ENCODE assay signal across 9 mouse cellular contexts in the genomic region with DNA sequence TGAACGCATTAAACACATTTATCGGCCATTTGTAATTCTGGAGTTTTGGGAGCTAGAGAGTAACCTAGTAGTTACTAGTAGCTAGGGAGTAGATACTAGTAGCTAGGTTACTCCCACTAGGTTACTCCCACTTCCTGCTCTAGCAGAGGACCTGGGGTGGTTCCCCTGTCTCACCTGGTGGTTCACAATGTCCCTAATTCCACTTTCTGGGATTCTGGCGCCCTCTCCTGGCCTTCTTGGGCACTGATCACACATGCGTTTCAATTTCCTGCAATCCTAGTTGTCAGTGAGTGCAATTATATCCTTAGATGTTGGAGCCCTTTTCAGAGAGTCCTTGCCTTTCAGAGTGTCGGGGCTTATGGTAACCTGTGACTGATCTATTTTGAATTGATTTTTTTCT. TPM values are rescaled to one million over a fixed set of nuclear protein-coding genes. Genes with fewer than 3 reads are reported as not detected.
DNase-seq lines count a peak whose midpoint lies in the region; ATAC-seq and TF ChIP-seq lines count a peak whose summit lies in the region.
"Had no signal": no experiment of that assay in that cellular context is flagged by ENCODE, and none has a peak within 500 bp of the region (broad histone marks: within the 10 kb centered on the region; RNA-seq: fewer than 3 reads in every experiment).

No protein-coding gene starts in this region.

- no peak overlapping the region for H3K9ac ChIP-seq in forebrain, embryonic 14.5 days (ENCODE audit: low read length)
- H3K9ac ChIP-seq in forebrain, embryonic 13.5 days = no peak overlapping the region
- H3K9ac ChIP-seq in kidney, postnatal 0 days (ENCODE audit: low read depth, low read length) = no peak overlapping the region
- no peak overlapping the region for H3K9ac ChIP-seq in lung, embryonic 14.5 days
- no peak overlapping the region for H3K9ac ChIP-seq in stomach, postnatal 0 days (ENCODE audit: low read length)

- TF ChIP-seq CTCF in kidney, postnatal 0 days (IDR thresholded peaks at IDR 0.05; ENCODE audit: low read depth) = peak; percentile 83
- TF ChIP-seq CTCF in lung, embryonic 14.5 days (IDR thresholded peaks at IDR 0.05; ENCODE audit: low read depth) = peak; percentile 78
- peak; percentile 85 for TF ChIP-seq CTCF in stomach, postnatal 0 days (IDR thresholded peaks at IDR 0.05; ENCODE audit: low read depth)

- 0 out of 2 replicates have a peak, but pooled peaks cover 3% of the 10 kb centered on the region for H3K4me1 ChIP-seq in forebrain, embryonic 14.5 days (ENCODE audit: control insufficient read depth, insufficient read depth, low read length)
- peaks cover 16% of the 10 kb centered on the region for H3K4me1 ChIP-seq in forebrain, embryonic 13.5 days
- H3K4me1 ChIP-seq in kidney, postnatal 0 days (replicated peaks; ENCODE audit: insufficient read depth, low read length) = peaks cover 15% of the 10 kb centered on the region; the same call in 1 of the 2 replicates
- H3K4me1 ChIP-seq in lung, embryonic 14.5 days (ENCODE audit: insufficient read depth) = no peaks in the 10 kb centered on the region
- H3K4me1 ChIP-seq in stomach, postnatal 0 days (replicated peaks; ENCODE audit: control insufficient read depth, insufficient read depth) = peaks cover 4% of the 10 kb centered on the region

- peaks cover 8% of the 10 kb centered on the region; the same call in 1 of the 2 replicates for H3K9me3 ChIP-seq in forebrain, embryonic 14.5 days (replicated peaks; ENCODE audit: control insufficient read depth, low read length)
- H3K9me3 ChIP-seq in forebrain, embryonic 13.5 days (replicated peaks) = no peaks in the 10 kb centered on the region
- 0 out of 2 replicates have a peak, but pooled peaks cover 7% of the 10 kb centered on the region for H3K9me3 ChIP-seq in kidney, postnatal 0 days (replicated peaks; ENCODE audit: low read length)
- H3K9me3 ChIP-seq in lung, embryonic 14.5 days (ENCODE audit: low read depth, low read length) = peaks cover 11% of the 10 kb centered on the region; the same call in 1 of the 2 replicates
- no peaks in the 10 kb centered on the region for H3K9me3 ChIP-seq in stomach, postnatal 0 days (ENCODE audit: control insufficient read depth, low read length)

- WGBS in forebrain, embryonic 14.5 days = 32% methylated on average over 5 of the region's 5 CpGs
- WGBS in forebrain, embryonic 13.5 days = 34% methylated on average over 5 of the region's 5 CpGs
- WGBS in kidney, postnatal 0 days = 36% methylated on average over 5 of the region's 5 CpGs
- WGBS in lung, embryonic 14.5 days = 36% methylated on average over 5 of the region's 5 CpGs
- WGBS in stomach, postnatal 0 days = 33% methylated on average over 5 of the region's 5 CpGs

- no peak for TF ChIP-seq EP300 in stomach, postnatal 0 days (optimal IDR thresholded peaks at IDR 0.05)

- H3K27me3 ChIP-seq in forebrain, embryonic 14.5 days (replicated peaks; ENCODE audit: control insufficient read depth, insufficient read depth, low read length) = peaks cover 41% of the 10 kb centered on the region
- H3K27me3 ChIP-seq in forebrain, embryonic 13.5 days = peaks cover 62% of the 10 kb centered on the region
- peaks cover 38% of the 10 kb centered on the region for H3K27me3 ChIP-seq in kidney, postnatal 0 days (ENCODE audit: insufficient read depth, low read length)
- H3K27me3 ChIP-seq in lung, embryonic 14.5 days (ENCODE audit: insufficient read depth, low read length) = peaks cover 52% of the 10 kb centered on the region
- peaks cover 13% of the 10 kb centered on the region; the same call in 1 of the 2 replicates for H3K27me3 ChIP-seq in stomach, postnatal 0 days (ENCODE audit: control insufficient read depth, insufficient read depth, low read length)

- DNase-seq in forebrain, embryonic 14.5 days (ENCODE audit: low spot score) = peak; percentile 46
- DNase-seq in spleen, postnatal 4 days (ENCODE audit: low spot score in 2 of 2) = peak; percentile 24 to 72
- DNase-seq in spleen, postnatal 36 days (ENCODE audit: low spot score in 2 of 2) = no peak
- DNase-seq in cerebellum, postnatal 4 days (ENCODE audit: low spot score in 2 of 2) = peak; percentile 35 to 63
- peak; percentile 59 for DNase-seq in kidney, postnatal 0 days (ENCODE audit: low spot score)
- DNase-seq in lung, embryonic 14.5 days = peak; percentile 74
- peak; percentile 76 for DNase-seq in stomach, postnatal 0 days (ENCODE audit: low spot score)

- H3K27ac ChIP-seq in forebrain, embryonic 14.5 days (ENCODE audit: low read depth, low read length) = no peak overlapping the region
- no peak overlapping the region for H3K27ac ChIP-seq in forebrain, embryonic 13.5 days
- no peak overlapping the region for H3K27ac ChIP-seq in kidney, postnatal 0 days
- H3K27ac ChIP-seq in lung, embryonic 14.5 days (ENCODE audit: low read depth) = no peak overlapping the region
- no peak overlapping the region for H3K27ac ChIP-seq in stomach, postnatal 0 days (replicated peaks)

- no peaks in the 10 kb centered on the region for H3K36me3 ChIP-seq in forebrain, embryonic 14.5 days (ENCODE audit: control insufficient read depth, insufficient read depth, low read length)
- no peaks in the 10 kb centered on the region for H3K36me3 ChIP-seq in forebrain, embryonic 13.5 days (ENCODE audit: poor library complexity, severe bottlenecking)
- H3K36me3 ChIP-seq in kidney, postnatal 0 days (ENCODE audit: insufficient read depth, low read length) = no peaks in the 10 kb centered on the region
- no peaks in the 10 kb centered on the region for H3K36me3 ChIP-seq in lung, embryonic 14.5 days (ENCODE audit: insufficient read depth)
- no peaks in the 10 kb centered on the region for H3K36me3 ChIP-seq in stomach, postnatal 0 days (ENCODE audit: control insufficient read depth, insufficient read depth, low read length)
- H3K36me3 ChIP-seq: G1E had no signal

- H3K4me2 ChIP-seq in forebrain, embryonic 14.5 days (ENCODE audit: low read length) = no peak overlapping the region
- no peak overlapping the region for H3K4me2 ChIP-seq in forebrain, embryonic 13.5 days
- H3K4me2 ChIP-seq in kidney, postnatal 0 days (ENCODE audit: low read length) = no peak overlapping the region
- H3K4me2 ChIP-seq in lung, embryonic 14.5 days = no peak overlapping the region
- H3K4me2 ChIP-seq in stomach, postnatal 0 days (replicated peaks; ENCODE audit: low read depth) = no peak overlapping the region

- H3K4me3 ChIP-seq in forebrain, embryonic 14.5 days (ENCODE audit: low read depth, low read length) = no peak overlapping the region
- no peak overlapping the region for H3K4me3 ChIP-seq in forebrain, embryonic 13.5 days
- no peak overlapping the region for H3K4me3 ChIP-seq in kidney, postnatal 0 days (replicated peaks; ENCODE audit: low read depth, low read length)
- no peak overlapping the region for H3K4me3 ChIP-seq in lung, embryonic 14.5 days (ENCODE audit: low read depth, low read length)
- no peak overlapping the region for H3K4me3 ChIP-seq in stomach, postnatal 0 days (ENCODE audit: low read depth, low read length)

- no peak for ATAC-seq in forebrain, embryonic 14.5 days
- no peak for ATAC-seq in forebrain, embryonic 13.5 days
- ATAC-seq in kidney, postnatal 0 days (replicated peaks; ENCODE audit: low FRiP score, low read depth) = no peak
- ATAC-seq in lung, embryonic 14.5 days (ENCODE audit: insufficient read depth) = no peak
- peak; percentile 54; the same call in 1 of the 2 replicates for ATAC-seq in stomach, postnatal 0 days (ENCODE audit: low FRiP score, low TSS enrichment)

RNA-seq across cellular contexts. Expression of gene Trank1, which starts 2.7 kb away (rescaled TPM):
- 5.9 and 8.5 TPM in 2 replicates for polyA plus RNA-seq in forebrain, embryonic 14.5 days (2014; fragmentation: Nextera tagmentation; extraction: Ambion mirVana)
- polyA plus RNA-seq in forebrain, embryonic 13.5 days (2015; fragmentation: Nextera tagmentation; extraction: Ambion mirVana) = 3.4 and 5.4 TPM in 2 replicates
- polyA plus RNA-seq in kidney, postnatal 0 days (2015; fragmentation: Nextera tagmentation; extraction: Ambion mirVana) = 0.61 and 1.0 TPM in 2 replicates
- polyA plus RNA-seq in lung, embryonic 14.5 days (2014; fragmentation: Nextera tagmentation; extraction: Ambion mirVana) = 0.12 and 0.34 TPM in 2 replicates
- polyA plus RNA-seq in stomach, postnatal 0 days (2015; fragmentation: Nextera tagmentation; extraction: Ambion mirVana) = 0.13 and 0.16 TPM in 2 replicates
- polyA plus RNA-seq: G1E had no signal

RNA-seq across cellular contexts. Expression of gene Epm2aip1, which starts 42.5 kb away (rescaled TPM):
- polyA plus RNA-seq in forebrain, embryonic 14.5 days (2014; fragmentation: Nextera tagmentation; extraction: Ambion mirVana) = 60.5 and 73.7 TPM in 2 replicates
- 34.0 and 40.4 TPM in 2 replicates for polyA plus RNA-seq in forebrain, embryonic 13.5 days (2015; fragmentation: Nextera tagmentation; extraction: Ambion mirVana)
- polyA plus RNA-seq in kidney, postnatal 0 days (2015; fragmentation: Nextera tagmentation; extraction: Ambion mirVana) = 18.6 and 19.2 TPM in 2 replicates
- polyA plus RNA-seq in lung, embryonic 14.5 days (2014; fragmentation: Nextera tagmentation; extraction: Ambion mirVana) = 36.0 and 37.3 TPM in 2 replicates
- polyA plus RNA-seq in stomach, postnatal 0 days (2015; fragmentation: Nextera tagmentation; extraction: Ambion mirVana) = 7.7 and 8.0 TPM in 2 replicates

RNA-seq across cellular contexts. Expression of gene Mlh1, which starts 42.6 kb away (rescaled TPM):
- 30.4 and 37.0 TPM in 2 replicates for polyA plus RNA-seq in forebrain, embryonic 14.5 days (2014; fragmentation: Nextera tagmentation; extraction: Ambion mirVana)
- 35.1 and 41.0 TPM in 2 replicates for polyA plus RNA-seq in forebrain, embryonic 13.5 days (2015; fragmentation: Nextera tagmentation; extraction: Ambion mirVana)
- 25.4 and 26.1 TPM in 2 replicates for polyA plus RNA-seq in kidney, postnatal 0 days (2015; fragmentation: Nextera tagmentation; extraction: Ambion mirVana)
- polyA plus RNA-seq in lung, embryonic 14.5 days (2014; fragmentation: Nextera tagmentation; extraction: Ambion mirVana) = 36.1 and 39.2 TPM in 2 replicates
- 16.1 and 17.9 TPM in 2 replicates for polyA plus RNA-seq in stomach, postnatal 0 days (2015; fragmentation: Nextera tagmentation; extraction: Ambion mirVana)

Comparison
In these comparisons a context has a peak if more than half of its experiments do, and no peak if none do; other contexts are left out.
1. DNase-seq: peak in forebrain, embryonic 14.5 days (single experiment), spleen, postnatal 4 days (2 of 2), cerebellum, postnatal 4 days (2 of 2), kidney, postnatal 0 days (single experiment), lung, embryonic 14.5 days (single experiment) and stomach, postnatal 0 days (single experiment); none in spleen, postnatal 36 days (0 of 2).
2. Peak in every context shown above with its lines, with median percentiles within 50 percentile points of each other: CTCF ChIP-seq.